Mouse (Mus musculus): ENCODE data around the gene Dennd2c.

Gene Dennd2c

GRCm38 (mm10) chr3:103102454-103103390 lies at the start of gene Dennd2c:
TSS of gene Dennd2c (plus strand) at chr3:103102604.
- CTCF ChIA-PET: interaction anchor here (0.6 to 0.7 kb wide), 3 partner anchors 25 to 59 kb away, joined by 3 to 6 read pairs (median 3); no protein-coding TSS in a partner anchor

- CTCF ChIA-PET: interaction anchor here (0.6 kb wide), 1 partner anchor 10 kb away, joined by 9 read pairs; no protein-coding TSS in a partner anchor
Observed at GRCm38 (mm10) chr3:103056016-103056595, 46.3 kb upstream of the Dennd2c start.

GRCm38 (mm10) chr3:103057752-103058151 lies 44.7 kb upstream of the Dennd2c start:
- CTCF ChIA-PET: interaction anchor here (0.5 to 0.9 kb wide), 2 partner anchors 11 to 21 kb away, joined by 3 read pairs; no protein-coding TSS in a partner anchor

GRCm38 (mm10) chr3:103058207-103059157 lies 43.9 kb upstream of the Dennd2c start, which contains the start of gene Nras:
TSS of gene Nras (plus strand) at chr3:103058285.
- CTCF ChIA-PET: interaction anchor here (0.9 kb wide), 1 partner anchor 20 kb away, joined by 3 read pairs; no protein-coding TSS in a partner anchor

GRCm38 (mm10) chr3:103066927-103067326 lies 35.5 kb upstream of the Dennd2c start:
- CTCF ChIA-PET: no interaction called here

- CTCF ChIA-PET: no interaction called here
Observed at GRCm38 (mm10) chr3:103068971-103069370, 33.4 kb upstream of the Dennd2c start.

GRCm38 (mm10) chr3:103073771-103074170 lies 28.6 kb upstream of the Dennd2c start, which contains the start of gene Ampd1:
TSS of gene Ampd1 (plus strand) at chr3:103074014.
- CTCF ChIA-PET: no interaction called here

GRCm38 (mm10) chr3:103075871-103076270 lies 26.5 kb upstream of the Dennd2c start:
- CTCF ChIA-PET: interaction anchor here (0.7 kb wide), 1 partner anchor 67 kb away, joined by 3 read pairs; no protein-coding TSS in a partner anchor

GRCm38 (mm10) chr3:103076476-103076875 lies 25.9 kb upstream of the Dennd2c start:
- CTCF ChIA-PET: no interaction called here

- CTCF ChIA-PET: no interaction called here
Observed at GRCm38 (mm10) chr3:103079301-103079700, 23.1 kb upstream of the Dennd2c start.

- CTCF ChIA-PET: no interaction called here
Observed at GRCm38 (mm10) chr3:103081051-103081450, 21.4 kb upstream of the Dennd2c start.

- CTCF ChIA-PET: no interaction called here
Observed at GRCm38 (mm10) chr3:103081861-103082453, 20.4 kb upstream of the Dennd2c start.

GRCm38 (mm10) chr3:103082761-103083160 lies 19.6 kb upstream of the Dennd2c start:
- CTCF ChIA-PET: interaction anchor here (0.6 kb wide), 1 partner anchor 610 kb away, joined by 7 read pairs; no protein-coding TSS in a partner anchor

GRCm38 (mm10) chr3:103085986-103086385 lies 16.4 kb upstream of the Dennd2c start:
- CTCF ChIA-PET: interaction anchor here (0.6 kb wide), 1 partner anchor 289 kb away, joined by 5 read pairs; no protein-coding TSS in a partner anchor

GRCm38 (mm10) chr3:103091753-103092152 lies 10.7 kb upstream of the Dennd2c start:
- CTCF ChIA-PET: interaction anchor here (0.7 kb wide), 2 partner anchors 40 to 53 kb away, joined by 5 to 13 read pairs; no protein-coding TSS in a partner anchor

- CTCF ChIA-PET: interaction anchor here (0.5 kb wide), 1 partner anchor 1394 kb away, joined by 3 read pairs; no protein-coding TSS in a partner anchor
Observed at GRCm38 (mm10) chr3:103098662-103099061, 3.7 kb upstream of the Dennd2c start.

- CTCF ChIA-PET: no interaction called here
Observed at GRCm38 (mm10) chr3:103099667-103100066, 2.7 kb upstream of the Dennd2c start.

- CTCF ChIA-PET: interaction anchor here (0.6 to 1.1 kb wide), 3 partner anchors 186 to 378 kb away, joined by 4 to 9 read pairs (median 6); no protein-coding TSS in a partner anchor
Observed at GRCm38 (mm10) chr3:103100735-103101134, 1.7 kb upstream of the Dennd2c start.

- CTCF ChIA-PET: interaction anchor here (0.7 to 1.1 kb wide), 2 partner anchors 365 to 378 kb away, joined by 6 to 9 read pairs; no protein-coding TSS in a partner anchor
Observed at GRCm38 (mm10) chr3:103101194-103101593, 1.2 kb upstream of the Dennd2c start.

- CTCF ChIA-PET: no interaction called here
Observed at GRCm38 (mm10) chr3:103101909-103102308, 495 bp upstream of the Dennd2c start.
